Mouse (Mus musculus) heart, postnatal 25 days (tissue): Measurements from ENCODE around the gene Cmip. TPM values are rescaled to one million over a fixed set of nuclear protein-coding genes. Genes with fewer than 3 reads are reported as not detected.
"Not testable (repeated sequence)": the region's sequence is repeated elsewhere in the genome, so short reads cannot be mapped to it uniquely, and the experiment has no call there.

Experiments used
- DNase-seq: peaks from one replicate; pipeline ENCODE4 v3.0.0; 2022; ENCODE audit warnings: low spot score
- intact Hi-C: fragments of 180-260 bp; cut with DNase I; formaldehyde crosslinking; loops from one replicate; pipeline ENCODE4 v1.15.1; 2025
- total RNA-seq, 2 experiments: library from RNA; stranded (reverse); gene quantifications; 2 replicates each; pipeline ENCODE4 v1.2.3; 2021

Cmip gene
- total RNA-seq, 2 experiments from 2014 or later: 21.3 to 24.0 TPM

GRCm38 (mm10) chr8:117400820-117401219 is 144.0 kb downstream of the Cmip start:
- intact Hi-C loops: no loop called here
- DNase-seq: no peak

- DNase-seq: no peak
- intact Hi-C loops: no loop called here
These were observed 145.0 kb downstream of the Cmip start for GRCm38 (mm10) chr8:117401880-117402279.

GRCm38 (mm10) chr8:117402911-117403704 is 146.2 kb downstream of the Cmip start:
- DNase-seq: no peak
- intact Hi-C loops: no loop called here

GRCm38 (mm10) chr8:117403705-117404476 is 147.0 kb downstream of the Cmip start:
- DNase-seq: no peak
- intact Hi-C loops: no loop called here

GRCm38 (mm10) chr8:117406081-117406480 is 149.2 kb downstream of the Cmip start:
- intact Hi-C loops: no loop called here
- DNase-seq: no peak

GRCm38 (mm10) chr8:117408634-117409033 is 151.8 kb downstream of the Cmip start:
- intact Hi-C loops: no loop called here
- no peak for DNase-seq

GRCm38 (mm10) chr8:117409056-117409455 is 152.2 kb downstream of the Cmip start:
- DNase-seq: no peak
- intact Hi-C loops: no loop called here

GRCm38 (mm10) chr8:117410391-117410790 is 153.5 kb downstream of the Cmip start:
- intact Hi-C loops: no loop called here
- DNase-seq: peak; percentile 66

GRCm38 (mm10) chr8:117410901-117411300 is 154.0 kb downstream of the Cmip start:
- intact Hi-C loops: no loop called here
- no peak for DNase-seq

GRCm38 (mm10) chr8:117412232-117412631 is 155.4 kb downstream of the Cmip start:
- intact Hi-C loops: no loop called here
- DNase-seq: no peak

- intact Hi-C loops: no loop called here
- DNase-seq: no peak
These were observed 161.0 kb downstream of the Cmip start for GRCm38 (mm10) chr8:117417830-117418229.

GRCm38 (mm10) chr8:117420841-117421534 is 164.1 kb downstream of the Cmip start:
- peak; percentile 36 for DNase-seq
- intact Hi-C loops: no loop called here

- intact Hi-C loops: no loop called here
- no peak for DNase-seq
These were observed 165.0 kb downstream of the Cmip start for GRCm38 (mm10) chr8:117421838-117422237.

- DNase-seq: no peak
- intact Hi-C loops: no loop called here
These were observed 165.5 kb downstream of the Cmip start for GRCm38 (mm10) chr8:117422343-117422742.

GRCm38 (mm10) chr8:117423029-117423428 is 166.2 kb downstream of the Cmip start:
- peak; percentile 62 for DNase-seq
- intact Hi-C loops: no loop called here

GRCm38 (mm10) chr8:117427816-117428215 is 171.0 kb downstream of the Cmip start:
- not testable (repeated sequence) for DNase-seq
- intact Hi-C loops: loop anchor here (5.0 kb wide), 2 partner anchors 34 to 41 kb away; no protein-coding TSS in a partner anchor

- no peak for DNase-seq
- intact Hi-C loops: loop anchor here (5.0 kb wide), 2 partner anchors 34 to 41 kb away; no protein-coding TSS in a partner anchor
These were observed 171.8 kb downstream of the Cmip start for GRCm38 (mm10) chr8:117428524-117429162.

- DNase-seq: no peak
- intact Hi-C loops: no loop called here
These were observed 173.8 kb downstream of the Cmip start for GRCm38 (mm10) chr8:117430624-117431023.

GRCm38 (mm10) chr8:117431554-117431953 is 174.7 kb downstream of the Cmip start:
- no peak for DNase-seq
- intact Hi-C loops: no loop called here

- DNase-seq: no peak
- intact Hi-C loops: no loop called here
These were observed 175.2 kb downstream of the Cmip start for GRCm38 (mm10) chr8:117432111-117432510.
